Mouse (Mus musculus) limb, embryonic 10.5 days (tissue): Measurements from ENCODE around the gene Gm3159. TPM values are rescaled to one million over a fixed set of nuclear protein-coding genes. Genes with fewer than 3 reads are reported as not detected.
A peak's percentile ranks its signal among the peaks of the same experiment; 100 is the strongest.
"Not testable (repeated sequence)": the region's sequence is repeated elsewhere in the genome, so short reads cannot be mapped to it uniquely, and the experiment has no call there.

Experiments
- DNase-seq: peaks from one replicate; pipeline ENCODE4 v3.0.0-alpha.2; 2017; ENCODE audit warnings: low spot score
- H3K27ac ChIP-seq: fragments of 300-500 bp; sonication (generic); 2 replicates; pipeline ENCODE4 v1.5.1; 2016; ENCODE audit warnings: mild to moderate bottlenecking
- H3K27me3 ChIP-seq: fragments of 300-500 bp; sonication (generic); 2 replicates; pipeline ENCODE4 v1.6.1; 2016; ENCODE audit warnings: low read depth, mild to moderate bottlenecking; ENCODE audit not compliant: poor library complexity, severe bottlenecking
- H3K36me3 ChIP-seq: fragments of 300-500 bp; sonication (generic); 2 replicates; pipeline ENCODE4 v1.6.1; 2016; ENCODE audit warnings: mild to moderate bottlenecking, moderate library complexity
- H3K4me1 ChIP-seq: fragments of 300-500 bp; sonication (generic); 2 replicates; pipeline ENCODE4 v1.6.1; 2016
- H3K4me3 ChIP-seq: fragments of 300-500 bp; sonication (generic); 2 replicates; pipeline ENCODE4 v1.5.1; 2016; ENCODE audit warnings: mild to moderate bottlenecking, moderate library complexity
- H3K9me3 ChIP-seq: fragments of 300-500 bp; sonication (generic); replicated peaks from 2 replicates; pipeline ENCODE4 v1.6.1; 2016; ENCODE audit warnings: mild to moderate bottlenecking
- WGBS: fragments of 180-500 bp; shearing (Covaris S2); methylation state at CpG from one replicate; pipeline ENCODE4 v1.1.7; 2016; 5-methylcytosine and 5-hydroxymethylcytosine counted together
- polyA plus RNA-seq: library from polyadenylated mRNA; unstranded; fragments of >200 nt; fragmentation: Nextera tagmentation; extraction: Ambion mirVana; gene quantifications from 2 replicates; pipeline ENCODE4 v1.2.1, GENCODE M21; 2016

Gene Gm3159
- not detected in 2 replicates for polyA plus RNA-seq

GRCm38 (mm10) chr14:4397226-4397625 is at the start of gene Gm3159:
Gm3159 (plus strand) TSS chr14:4397526.
- WGBS = 100% methylated on average over 1 of the region's 3 CpGs
- not testable (repeated sequence) for H3K9me3 ChIP-seq, H3K4me3 ChIP-seq, H3K27ac ChIP-seq, H3K4me1 ChIP-seq, H3K36me3 ChIP-seq, H3K27me3 ChIP-seq, DNase-seq

- H3K27ac ChIP-seq, H3K4me3 ChIP-seq, H3K36me3 ChIP-seq, H3K4me1 ChIP-seq, H3K9me3 ChIP-seq, H3K27me3 ChIP-seq, DNase-seq: not testable (repeated sequence)
- 84% methylated on average over 3 of the region's 3 CpGs for WGBS
Measured at GRCm38 (mm10) chr14:4368991-4369390, 28.3 kb upstream of the Gm3159 start.

GRCm38 (mm10) chr14:4369691-4370090 is 27.6 kb upstream of the Gm3159 start:
- not testable (repeated sequence) for H3K27ac ChIP-seq, H3K4me1 ChIP-seq, H3K9me3 ChIP-seq, H3K27me3 ChIP-seq, H3K4me3 ChIP-seq, H3K36me3 ChIP-seq, DNase-seq
- WGBS = 84% methylated on average over 3 of the region's 3 CpGs

GRCm38 (mm10) chr14:4377871-4378270 is 19.5 kb upstream of the Gm3159 start:
- H3K4me1 ChIP-seq, H3K27me3 ChIP-seq, H3K36me3 ChIP-seq, H3K4me3 ChIP-seq, H3K27ac ChIP-seq, DNase-seq, H3K9me3 ChIP-seq: not testable (repeated sequence)

- not testable (repeated sequence) for H3K4me1 ChIP-seq, H3K4me3 ChIP-seq, H3K9me3 ChIP-seq, H3K27ac ChIP-seq, H3K36me3 ChIP-seq, DNase-seq, H3K27me3 ChIP-seq
Measured at GRCm38 (mm10) chr14:4385606-4386005, 11.7 kb upstream of the Gm3159 start.

GRCm38 (mm10) chr14:4392841-4393530 is 4.3 kb upstream of the Gm3159 start:
- not testable (repeated sequence) for H3K27ac ChIP-seq, H3K36me3 ChIP-seq, H3K9me3 ChIP-seq, DNase-seq, H3K4me1 ChIP-seq, H3K27me3 ChIP-seq, H3K4me3 ChIP-seq
- WGBS = 86% methylated on average over 4 of the region's 6 CpGs

- not testable (repeated sequence) for H3K27ac ChIP-seq, DNase-seq, H3K9me3 ChIP-seq, H3K27me3 ChIP-seq, H3K36me3 ChIP-seq, H3K4me1 ChIP-seq, H3K4me3 ChIP-seq
Measured at GRCm38 (mm10) chr14:4398624-4399023, 1.3 kb downstream of the Gm3159 start.

GRCm38 (mm10) chr14:4400115-4400789 is 2.9 kb downstream of the Gm3159 start:
- 84% methylated on average over 5 of the region's 5 CpGs for WGBS
- DNase-seq, H3K4me1 ChIP-seq, H3K4me3 ChIP-seq, H3K27me3 ChIP-seq, H3K27ac ChIP-seq, H3K9me3 ChIP-seq, H3K36me3 ChIP-seq: not testable (repeated sequence)

- not testable (repeated sequence) for H3K27me3 ChIP-seq, H3K36me3 ChIP-seq, H3K27ac ChIP-seq, H3K9me3 ChIP-seq, H3K4me1 ChIP-seq, DNase-seq, H3K4me3 ChIP-seq
- 88% methylated on average over 5 of the region's 5 CpGs for WGBS
Measured at GRCm38 (mm10) chr14:4401245-4401644, 3.9 kb downstream of the Gm3159 start.

- H3K27ac ChIP-seq, H3K36me3 ChIP-seq, DNase-seq, H3K9me3 ChIP-seq, H3K4me3 ChIP-seq, H3K27me3 ChIP-seq, H3K4me1 ChIP-seq: not testable (repeated sequence)
Measured at GRCm38 (mm10) chr14:4403840-4404239, 6.5 kb downstream of the Gm3159 start.

GRCm38 (mm10) chr14:4409939-4410338 is 12.6 kb downstream of the Gm3159 start:
- not testable (repeated sequence) for H3K27me3 ChIP-seq, H3K4me3 ChIP-seq, H3K9me3 ChIP-seq, H3K36me3 ChIP-seq, H3K27ac ChIP-seq, H3K4me1 ChIP-seq, DNase-seq
- WGBS = 57% methylated on average over 1 of the region's 1 CpGs

- not testable (repeated sequence) for H3K27me3 ChIP-seq, H3K36me3 ChIP-seq, H3K9me3 ChIP-seq, H3K4me1 ChIP-seq
- Histone ChIP-seq H3K4me3 (peak within 1 kb of the TSS; percentile 50), H3K27ac (peak within 1 kb of the TSS; percentile 46; the same call in 1 of the 2 replicates)
- under 1% methylated on average over 27 of the region's 59 CpGs for whole genome bisulfite sequencing
- DNase-seq = peak; percentile 45
Measured at GRCm38 (mm10) chr14:4414965-4415835, 17.9 kb downstream of the Gm3159 start, which contains the start of gene Gm3164. Gm3164 (plus strand) TSS chr14:4415448.

GRCm38 (mm10) chr14:4430692-4431091 is 33.4 kb downstream of the Gm3159 start, which contains the start of gene Gm3173:
Gm3173 (plus strand) TSS chr14:4430992.
- H3K4me1 ChIP-seq, H3K27ac ChIP-seq, H3K9me3 ChIP-seq, H3K36me3 ChIP-seq, DNase-seq, H3K4me3 ChIP-seq, H3K27me3 ChIP-seq: not testable (repeated sequence)
